Mouse (Mus musculus) testis, postnatal 14 days (tissue): ENCODE measurements around the gene Agr2.

Source experiments
- DNase-seq: peaks from one replicate; pipeline ENCODE4 v3.0.0; 2021; ENCODE audit warnings: low spot score

Agr2 gene

GRCm38 (mm10) chr12:35992711-35993110 lies at the start of gene Agr2:
Agr2 (plus strand) TSS chr12:35992907.
- DNase-seq: no peak

GRCm38 (mm10) chr12:35951757-35952156 lies 41.0 kb upstream of the Agr2 start:
- DNase-seq: no peak

- DNase-seq: no peak
Measured at GRCm38 (mm10) chr12:35957235-35957634, 35.5 kb upstream of the Agr2 start.

DNA sequence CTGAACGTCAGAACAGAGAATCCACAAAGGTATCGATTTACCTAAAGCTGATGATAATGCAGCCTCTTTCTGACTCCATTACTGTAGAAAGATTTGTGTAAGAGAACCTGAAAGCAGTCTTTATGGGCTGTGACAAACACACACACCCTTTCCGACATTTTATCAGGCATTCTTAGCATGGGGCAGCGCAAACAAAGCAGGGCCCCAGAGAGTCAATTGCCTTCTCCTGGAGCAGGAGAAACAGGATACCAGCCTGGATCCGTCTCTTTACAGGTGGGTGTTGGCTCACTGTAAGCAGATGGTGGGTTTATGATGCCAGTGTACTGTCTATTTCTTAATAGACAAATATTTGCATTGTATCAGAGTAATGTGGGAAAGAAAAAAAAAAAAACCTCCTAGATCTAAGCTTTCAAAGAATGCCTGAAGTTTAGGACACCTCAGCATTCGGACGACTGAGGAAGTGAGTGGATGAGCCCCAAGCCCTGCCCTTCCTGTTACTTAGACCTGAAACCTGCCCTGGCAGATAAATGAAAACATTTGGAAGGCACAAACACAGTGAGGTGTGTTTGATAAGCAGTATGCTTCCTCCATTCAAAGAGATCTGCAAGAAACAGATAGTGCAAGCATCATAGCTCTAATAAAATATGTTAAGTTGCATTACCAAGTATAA lies 26.5 kb upstream of the Agr2 start:
- no peak for DNase-seq

GRCm38 (mm10) chr12:35966768-35967141 lies 26.0 kb upstream of the Agr2 start:
- no peak for DNase-seq

GRCm38 (mm10) chr12:35975898-35976297 lies 16.8 kb upstream of the Agr2 start:
- no peak for DNase-seq

DNA sequence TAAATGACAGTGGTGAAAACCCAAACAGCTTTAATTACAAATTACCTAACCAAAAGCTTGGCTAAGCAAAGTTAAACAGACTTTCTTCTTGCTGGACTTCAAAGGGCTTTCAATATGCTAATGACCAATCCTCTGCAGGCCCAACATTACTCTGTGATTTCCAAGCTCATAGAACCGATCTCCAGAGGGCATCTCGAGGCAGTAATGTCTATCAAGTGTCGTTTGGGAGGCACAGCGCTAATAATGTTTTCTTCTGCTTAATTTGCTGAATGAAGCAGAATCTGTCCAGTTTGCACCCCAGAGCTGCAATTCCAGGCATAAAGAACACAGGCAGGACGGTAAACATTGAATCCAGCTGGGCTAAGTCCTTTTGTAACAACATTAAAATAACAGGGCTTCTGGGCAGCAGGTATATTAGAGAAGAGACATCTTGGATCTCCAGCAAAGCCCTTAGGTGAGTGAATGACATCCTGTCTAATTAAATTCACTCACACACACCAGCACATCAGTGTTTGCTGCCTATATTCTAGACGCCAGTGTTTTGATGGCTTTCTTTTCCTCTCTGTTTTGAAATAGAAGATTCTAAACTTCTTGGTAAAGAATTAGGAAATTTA lies 15.0 kb upstream of the Agr2 start:
- no peak for DNase-seq

DNA sequence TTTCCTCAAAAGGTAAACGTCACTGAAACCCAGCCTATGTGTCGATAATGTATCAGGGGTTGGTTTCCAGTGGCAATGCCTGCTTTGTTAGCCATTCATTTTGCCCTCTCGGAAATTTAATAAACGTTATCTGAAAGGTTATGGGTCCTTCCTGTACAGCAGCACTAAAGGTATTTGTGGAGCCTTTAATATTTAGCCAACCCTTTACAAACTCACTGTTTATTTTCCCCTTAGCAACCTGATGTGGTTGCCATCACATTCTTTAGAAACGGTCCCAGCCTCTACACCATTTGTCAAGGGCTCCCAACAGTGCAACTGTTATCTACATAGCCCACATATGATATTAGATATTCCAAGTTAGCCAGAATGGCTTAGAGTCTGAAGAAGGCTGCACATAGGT lies 13.1 kb upstream of the Agr2 start:
- DNase-seq: no peak

DNA sequence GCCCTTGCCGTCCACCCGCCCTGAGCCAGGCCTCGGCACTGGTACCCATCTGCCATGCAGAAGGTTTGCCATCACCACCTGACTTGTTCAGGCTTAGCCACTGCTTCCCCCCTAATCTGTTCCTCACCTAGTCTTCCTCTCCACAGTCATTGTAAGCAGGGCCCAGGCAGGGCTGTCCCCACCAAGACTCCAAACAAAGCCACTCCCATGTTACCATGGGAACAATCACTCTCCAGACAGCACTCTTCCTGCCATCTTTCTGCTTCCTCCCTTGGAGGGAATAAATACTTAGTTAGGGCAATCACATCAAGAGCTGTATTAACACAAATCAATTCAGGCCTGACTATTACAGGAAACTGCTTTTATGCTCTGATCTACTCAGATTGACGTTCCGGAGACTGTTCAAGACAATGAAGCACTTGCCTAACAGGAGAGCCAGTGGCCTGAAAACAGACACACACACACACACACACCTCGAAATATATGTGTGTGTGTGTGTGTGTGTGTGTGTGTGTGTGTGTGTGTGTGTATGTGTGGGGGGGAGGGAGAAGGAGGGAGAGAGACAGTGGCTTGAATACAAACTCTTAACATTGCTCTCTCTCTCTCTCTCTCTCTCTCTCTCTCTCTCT lies 10.9 kb upstream of the Agr2 start:
- DNase-seq: no peak

- DNase-seq: no peak
Measured at GRCm38 (mm10) chr12:35983472-35983871, 9.2 kb upstream of the Agr2 start.

DNA sequence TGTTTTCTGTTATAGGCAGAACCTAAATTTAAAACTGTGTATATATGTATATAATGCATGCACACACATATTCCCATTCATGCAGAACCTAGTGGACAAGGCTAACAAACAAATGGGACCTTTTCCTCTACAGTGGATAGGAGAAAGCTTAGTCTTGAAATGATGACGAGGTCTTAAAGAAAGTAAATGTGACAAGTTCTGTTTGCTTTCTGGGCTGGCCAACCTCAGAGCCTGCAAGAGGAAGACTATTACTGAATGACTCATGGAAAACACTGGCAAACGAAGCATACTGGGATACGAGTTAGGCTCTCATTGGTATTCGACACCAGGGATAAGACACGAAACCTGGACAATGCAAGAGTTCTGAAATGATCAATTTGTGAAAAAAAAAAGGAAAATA lies 8.0 kb upstream of the Agr2 start:
- DNase-seq: no peak

DNA sequence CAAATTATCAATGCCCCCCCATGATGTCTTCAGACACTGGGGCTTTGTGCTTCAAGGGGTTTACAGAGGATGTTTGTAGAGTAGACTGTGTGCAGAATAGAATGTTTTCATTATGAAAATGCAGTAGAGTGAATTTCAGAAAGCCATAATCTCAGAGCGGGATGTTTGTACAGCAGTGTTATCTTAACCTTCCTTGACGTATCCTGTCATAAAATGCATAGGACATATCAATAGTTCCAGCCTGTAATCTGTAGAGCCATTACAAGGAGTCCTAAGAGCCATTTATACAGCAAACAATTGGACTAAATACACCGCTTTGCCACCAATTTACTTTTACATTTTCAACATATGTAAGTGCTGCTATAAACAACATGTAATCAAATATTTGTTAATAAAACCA lies 876 bp downstream of the Agr2 start:
- no peak for DNase-seq

DNA sequence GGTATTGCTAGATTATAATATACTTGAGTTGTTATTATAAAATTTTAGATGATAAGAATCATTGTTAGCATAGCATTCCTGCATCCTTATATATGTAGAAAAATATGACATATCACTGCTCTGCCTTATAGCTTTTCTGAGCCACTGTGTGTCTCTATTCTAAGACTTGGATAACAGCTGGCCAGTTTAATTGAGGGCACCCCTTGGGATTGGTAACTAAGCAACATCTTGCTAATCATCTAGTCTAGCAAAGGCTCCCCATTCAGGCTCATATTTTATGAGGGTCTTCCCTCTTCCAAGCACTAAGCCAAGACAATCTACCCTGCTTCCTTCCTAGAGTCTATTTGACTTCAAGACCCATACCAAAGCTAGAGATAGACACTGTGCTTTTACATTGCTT lies 1.4 kb downstream of the Agr2 start:
- no peak for DNase-seq

DNA sequence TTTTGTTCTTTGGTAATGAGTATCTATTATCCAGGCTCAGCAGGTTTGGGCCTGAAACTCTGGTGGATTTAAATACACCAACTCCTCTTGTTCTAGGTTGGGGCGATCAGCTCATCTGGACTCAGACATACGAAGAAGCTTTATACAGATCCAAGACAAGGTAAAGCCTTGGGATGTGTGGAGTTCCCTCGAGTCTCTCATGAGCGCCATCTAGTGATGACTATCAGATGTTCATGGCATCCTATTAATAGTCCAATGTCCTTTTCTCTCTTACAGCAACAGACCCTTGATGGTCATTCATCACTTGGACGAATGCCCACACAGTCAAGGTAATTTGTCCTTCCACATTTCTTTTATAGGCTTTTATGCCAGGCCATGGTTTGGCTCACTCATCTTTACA lies 3.1 kb downstream of the Agr2 start:
- DNase-seq: no peak

- no peak for DNase-seq
Measured at GRCm38 (mm10) chr12:36004714-36005113, 12.0 kb downstream of the Agr2 start.

- no peak for DNase-seq
Measured at GRCm38 (mm10) chr12:36007581-36007980, 14.9 kb downstream of the Agr2 start.

- DNase-seq: no peak
Measured at GRCm38 (mm10) chr12:36008364-36009047, 15.8 kb downstream of the Agr2 start.

GRCm38 (mm10) chr12:36013216-36013910 lies 20.7 kb downstream of the Agr2 start:
- no peak for DNase-seq

DNA sequence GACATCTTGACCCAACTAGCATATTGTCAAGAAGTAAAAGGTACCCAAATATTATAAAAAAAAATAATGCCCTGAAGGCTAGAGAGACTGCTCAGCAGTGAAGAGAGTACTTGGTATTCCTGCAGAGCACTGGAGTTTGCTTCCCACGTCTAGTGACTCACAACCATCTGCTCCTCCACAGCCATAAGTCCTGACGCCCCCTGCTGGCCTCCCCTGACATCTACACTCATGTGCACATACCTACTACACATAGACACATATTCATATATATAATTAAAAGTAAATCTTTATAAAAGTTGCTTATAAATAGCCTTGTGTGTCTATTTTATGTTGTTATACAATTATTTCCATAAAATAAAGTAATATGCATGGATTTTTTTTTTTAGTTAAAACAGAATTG lies 25.1 kb downstream of the Agr2 start:
- DNase-seq: no peak

DNA sequence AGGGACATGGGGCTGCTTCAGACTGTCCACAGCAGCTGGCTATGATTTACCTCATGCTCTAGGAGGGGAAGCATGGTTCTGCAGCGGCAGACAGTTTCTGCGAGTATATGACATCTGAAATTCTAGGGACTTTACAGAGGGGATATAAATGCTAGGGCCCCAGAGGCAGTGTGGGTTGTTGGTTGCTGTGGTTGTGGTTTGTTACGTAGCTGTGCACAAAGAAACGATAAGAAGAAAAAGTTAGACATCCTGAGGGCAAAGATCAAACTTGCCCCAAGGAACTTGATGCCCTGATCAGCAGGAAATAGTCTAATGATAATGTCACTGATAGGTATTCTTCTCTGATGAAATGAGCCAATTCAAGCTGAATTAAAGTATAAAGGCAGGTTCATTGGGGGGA lies 26.9 kb downstream of the Agr2 start:
- DNase-seq: no peak

DNA sequence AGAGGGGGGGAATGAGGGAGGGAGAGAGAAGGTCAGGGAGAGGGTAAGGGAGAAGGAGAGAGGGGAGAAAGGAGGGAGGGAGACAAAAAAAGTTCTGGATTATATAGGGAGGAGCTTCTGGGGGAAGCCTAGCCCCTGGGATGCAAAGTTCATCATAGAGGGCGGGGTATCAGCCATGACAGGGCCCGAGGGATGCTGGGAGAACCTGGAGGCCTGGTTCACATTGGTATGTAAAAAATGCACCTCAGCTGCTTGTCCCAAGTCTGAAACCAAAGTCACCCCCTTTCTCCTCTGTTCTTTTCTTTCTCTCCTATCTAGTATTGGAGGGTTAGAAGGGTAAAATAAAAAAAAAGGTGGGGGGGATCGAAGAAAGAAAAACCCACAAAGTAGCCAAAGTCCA lies 27.4 kb downstream of the Agr2 start:
- DNase-seq: no peak

DNA sequence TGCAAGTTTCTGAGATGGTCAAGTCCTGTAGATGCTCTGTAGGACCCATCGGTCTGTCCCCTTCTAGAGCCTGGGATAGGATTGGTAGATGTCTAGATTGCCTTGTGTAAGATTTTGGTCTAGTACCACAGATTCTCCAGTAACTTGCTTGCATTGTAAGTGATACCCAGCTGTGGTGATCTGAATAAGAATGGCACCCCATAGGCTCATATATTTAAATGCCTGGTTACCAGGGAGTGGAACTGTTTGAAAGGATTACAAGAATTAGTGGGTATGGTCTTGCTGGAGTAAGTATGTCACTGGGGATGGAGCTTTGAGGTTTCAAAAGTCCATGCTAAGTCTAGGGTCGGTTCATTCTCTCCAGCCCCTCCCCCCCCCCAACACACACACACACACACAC lies 28.0 kb downstream of the Agr2 start:
- DNase-seq: no peak

- DNase-seq: no peak
Measured at GRCm38 (mm10) chr12:36026126-36026525, 33.4 kb downstream of the Agr2 start.
